Mouse (Mus musculus): ENCODE measurements around the gene Xrcc3. TPM values are rescaled to one million over a fixed set of nuclear protein-coding genes. Genes with fewer than 3 reads are reported as not detected.

Gene Xrcc3
- polyA plus RNA-seq, 1 experiment from 2014 or later, result 1.8 TPM

GRCm38 (mm10) chr12:111832643-111833042, 19.0 kb upstream of the Xrcc3 start:
- Histone ChIP-seq H3K27me3 (ENCODE audit: control insufficient read depth, insufficient read depth, low read length) (no peaks in the 10 kb centered on the region), H3K4me1 (replicated peaks; ENCODE audit: control insufficient read depth, insufficient read depth) (no peaks in the 10 kb centered on the region), H3K4me2 (replicated peaks; ENCODE audit: low read depth) (no peak overlapping the region), H3K9me3 (ENCODE audit: control insufficient read depth, low read length) (no peaks in the 10 kb centered on the region), H3K36me3 (ENCODE audit: control insufficient read depth, insufficient read depth, low read length) (peaks cover 45% of the 10 kb centered on the region), H3K4me3 (ENCODE audit: low read depth, low read length) (no peak overlapping the region), H3K9ac (ENCODE audit: low read length) (no peak overlapping the region), H3K27ac (replicated peaks) (no peak overlapping the region)
- ATAC-seq (ENCODE audit: low FRiP score, low TSS enrichment), result no peak
- DNase-seq (ENCODE audit: low spot score), result no peak
- TF ChIP-seq EP300 (optimal IDR thresholded peaks at IDR 0.05), result no peak
- WGBS, result 82% methylated on average over 5 of the region's 5 CpGs

GRCm38 (mm10) chr12:111830375-111830774, 16.7 kb upstream of the Xrcc3 start:
- Histone ChIP-seq H3K9ac (ENCODE audit: low read length) (no peak overlapping the region), H3K9me3 (ENCODE audit: control insufficient read depth, low read length) (no peaks in the 10 kb centered on the region), H3K36me3 (ENCODE audit: control insufficient read depth, insufficient read depth, low read length) (peaks cover 60% of the 10 kb centered on the region), H3K4me2 (replicated peaks; ENCODE audit: low read depth) (no peak overlapping the region), H3K27me3 (ENCODE audit: control insufficient read depth, insufficient read depth, low read length) (no peaks in the 10 kb centered on the region), H3K4me3 (ENCODE audit: low read depth, low read length) (no peak overlapping the region), H3K4me1 (replicated peaks; ENCODE audit: control insufficient read depth, insufficient read depth) (no peaks in the 10 kb centered on the region), H3K27ac (replicated peaks) (no peak overlapping the region)
- ATAC-seq (ENCODE audit: low FRiP score, low TSS enrichment), result no peak
- no peak for TF ChIP-seq CTCF (IDR thresholded peaks at IDR 0.05; ENCODE audit: low read depth)
- no peak for TF ChIP-seq EP300 (optimal IDR thresholded peaks at IDR 0.05)
- DNase-seq (ENCODE audit: low spot score), result no peak
- 82% methylated on average over 10 of the region's 10 CpGs for WGBS

- 95% methylated on average over 9 of the region's 9 CpGs for WGBS
- ATAC-seq (ENCODE audit: low FRiP score, low TSS enrichment), result no peak
- Histone ChIP-seq H3K4me2 (replicated peaks; ENCODE audit: low read depth) (no peak overlapping the region), H3K36me3 (ENCODE audit: control insufficient read depth, insufficient read depth, low read length) (peaks cover 62% of the 10 kb centered on the region), H3K27me3 (ENCODE audit: control insufficient read depth, insufficient read depth, low read length) (no peaks in the 10 kb centered on the region), H3K4me1 (replicated peaks; ENCODE audit: control insufficient read depth, insufficient read depth) (no peaks in the 10 kb centered on the region), H3K4me3 (ENCODE audit: low read depth, low read length) (no peak overlapping the region), H3K27ac (replicated peaks) (no peak overlapping the region), H3K9ac (ENCODE audit: low read length) (no peak overlapping the region), H3K9me3 (ENCODE audit: control insufficient read depth, low read length) (no peaks in the 10 kb centered on the region)
- TF ChIP-seq CTCF (IDR thresholded peaks at IDR 0.05; ENCODE audit: low read depth) (no peak), EP300 (optimal IDR thresholded peaks at IDR 0.05) (no peak)
- DNase-seq (ENCODE audit: low spot score), result no peak
Measured at GRCm38 (mm10) chr12:111829954-111830353, 16.3 kb upstream of the Xrcc3 start.

GRCm38 (mm10) chr12:111829447-111829846, 15.8 kb upstream of the Xrcc3 start:
- Histone ChIP-seq H3K9me3 (ENCODE audit: control insufficient read depth, low read length) (no peaks in the 10 kb centered on the region), H3K27me3 (ENCODE audit: control insufficient read depth, insufficient read depth, low read length) (no peaks in the 10 kb centered on the region), H3K4me2 (replicated peaks; ENCODE audit: low read depth) (no peak overlapping the region), H3K36me3 (ENCODE audit: control insufficient read depth, insufficient read depth, low read length) (peaks cover 63% of the 10 kb centered on the region), H3K9ac (ENCODE audit: low read length) (no peak overlapping the region), H3K4me1 (replicated peaks; ENCODE audit: control insufficient read depth, insufficient read depth) (no peaks in the 10 kb centered on the region), H3K27ac (replicated peaks) (no peak overlapping the region), H3K4me3 (ENCODE audit: low read depth, low read length) (no peak overlapping the region)
- TF ChIP-seq CTCF (IDR thresholded peaks at IDR 0.05; ENCODE audit: low read depth) (no peak), EP300 (optimal IDR thresholded peaks at IDR 0.05) (no peak)
- no peak for DNase-seq (ENCODE audit: low spot score)
- 73% methylated on average over 5 of the region's 5 CpGs for WGBS
- no peak for ATAC-seq (ENCODE audit: low FRiP score, low TSS enrichment)

GRCm38 (mm10) chr12:111827556-111827955, 13.9 kb upstream of the Xrcc3 start:
- 93% methylated on average over 12 of the region's 12 CpGs for WGBS
- Histone ChIP-seq H3K9me3 (ENCODE audit: control insufficient read depth, low read length) (no peaks in the 10 kb centered on the region), H3K4me2 (replicated peaks; ENCODE audit: low read depth) (no peak overlapping the region), H3K9ac (ENCODE audit: low read length) (no peak overlapping the region), H3K27ac (replicated peaks) (no peak overlapping the region), H3K36me3 (ENCODE audit: control insufficient read depth, insufficient read depth, low read length) (peaks cover 59% of the 10 kb centered on the region), H3K27me3 (ENCODE audit: control insufficient read depth, insufficient read depth, low read length) (no peaks in the 10 kb centered on the region), H3K4me3 (ENCODE audit: low read depth, low read length) (no peak overlapping the region), H3K4me1 (replicated peaks; ENCODE audit: control insufficient read depth, insufficient read depth) (no peaks in the 10 kb centered on the region)
- TF ChIP-seq CTCF (IDR thresholded peaks at IDR 0.05; ENCODE audit: low read depth) (no peak), EP300 (optimal IDR thresholded peaks at IDR 0.05) (no peak)
- DNase-seq (ENCODE audit: low spot score) (no peak), ATAC-seq (ENCODE audit: low FRiP score, low TSS enrichment) (no peak)

GRCm38 (mm10) chr12:111821931-111822330, 8.3 kb upstream of the Xrcc3 start:
- Histone ChIP-seq H3K36me3 (ENCODE audit: control insufficient read depth, insufficient read depth, low read length) (peaks cover 34% of the 10 kb centered on the region), H3K27ac (replicated peaks) (no peak overlapping the region; the same call in 1 of the 2 replicates), H3K4me2 (replicated peaks; ENCODE audit: low read depth) (no peak overlapping the region), H3K9me3 (ENCODE audit: control insufficient read depth, low read length) (no peaks in the 10 kb centered on the region), H3K9ac (ENCODE audit: low read length) (no peak overlapping the region; the same call in 1 of the 2 replicates), H3K4me3 (ENCODE audit: low read depth, low read length) (no peak overlapping the region), H3K27me3 (ENCODE audit: control insufficient read depth, insufficient read depth, low read length) (no peaks in the 10 kb centered on the region), H3K4me1 (replicated peaks; ENCODE audit: control insufficient read depth, insufficient read depth) (no peaks in the 10 kb centered on the region)
- no peak for ATAC-seq (ENCODE audit: low FRiP score, low TSS enrichment)
- WGBS, result 61% methylated on average over 4 of the region's 4 CpGs
- TF ChIP-seq CTCF (IDR thresholded peaks at IDR 0.05; ENCODE audit: low read depth) (no peak), EP300 (optimal IDR thresholded peaks at IDR 0.05) (no peak)
- no peak for DNase-seq (ENCODE audit: low spot score)
